Mouse (Mus musculus) kidney, postnatal 0 days (tissue): ENCODE data around the gene Tada3. TPM values are rescaled to one million over a fixed set of nuclear protein-coding genes. Genes with fewer than 3 reads are reported as not detected.

Source experiments
- ATAC-seq: fragments of 200-750 bp; cut with Nextera tagmentation; replicated peaks from 2 replicates; pipeline ENCODE4 v1.8.0; 2017; ENCODE audit warnings: low read depth, moderate number of reproducible peaks, moderate TSS enrichment, moderate library complexity; ENCODE audit not compliant: low FRiP score
- DNase-seq: peaks from one replicate; pipeline ENCODE4 v3.0.0-alpha.2; 2016; ENCODE audit warnings: low spot score
- H3K27ac ChIP-seq: fragments of 300-500 bp; sonication (generic); 2 replicates; pipeline ENCODE4 v1.5.1; 2014; ENCODE audit warnings: mild to moderate bottlenecking
- H3K27me3 ChIP-seq: fragments of 300-500 bp; sonication (generic); 2 replicates; pipeline ENCODE4 v1.6.1; 2014; ENCODE audit warnings: low read length, mixed read lengths; ENCODE audit not compliant: insufficient read depth
- H3K36me3 ChIP-seq: fragments of 300-500 bp; sonication (generic); 2 replicates; pipeline ENCODE4 v1.6.1; 2014; ENCODE audit warnings: low read length, mixed read lengths; ENCODE audit not compliant: insufficient read depth
- H3K4me1 ChIP-seq: fragments of 300-500 bp; sonication (generic); replicated peaks from 2 replicates; pipeline ENCODE4 v1.6.1; 2014; ENCODE audit warnings: antibody characterized with exemption, low read length, mixed read lengths; ENCODE audit not compliant: insufficient read depth
- H3K4me2 ChIP-seq: fragments of 300-500 bp; sonication (generic); 2 replicates; pipeline ENCODE4 v1.6.1; 2014; ENCODE audit warnings: mild to moderate bottlenecking, low read length, moderate library complexity, mixed read lengths
- H3K4me3 ChIP-seq: fragments of 300-500 bp; sonication (generic); replicated peaks from 2 replicates; pipeline ENCODE4 v1.5.1; 2014; ENCODE audit warnings: low read depth, low read length
- H3K9ac ChIP-seq: fragments of 300-500 bp; sonication (generic); 2 replicates; pipeline ENCODE4 v1.6.1; 2014; ENCODE audit warnings: low read depth, low read length
- H3K9me3 ChIP-seq: fragments of 300-500 bp; sonication (generic); replicated peaks from 2 replicates; pipeline ENCODE4 v1.6.1; 2016; ENCODE audit warnings: low read length, inconsistent platforms, mixed read lengths
- CTCF ChIP-seq: IDR thresholded peaks from 2 replicates; pipeline ENCODE4 v1.5.1; 2016; ENCODE audit warnings: antibody characterized with exemption, low read depth, mild to moderate bottlenecking, moderate library complexity
- WGBS: fragments of 180-500 bp; shearing (Covaris S2); extraction: QIAGEN DNeasy Blood & Tissue Kit; methylation state at CpG from one replicate; pipeline ENCODE4 v1.1.7; 2014; 5-methylcytosine and 5-hydroxymethylcytosine counted together
- polyA plus RNA-seq: library from polyadenylated mRNA; unstranded; fragments of >200 nt; fragmentation: Nextera tagmentation; extraction: Ambion mirVana; gene quantifications from 2 replicates; pipeline ENCODE4 v1.2.1, GENCODE M21; 2015

Gene Tada3
- polyA plus RNA-seq, 1 experiment from 2014 or later, result 37.9 TPM

DNA sequence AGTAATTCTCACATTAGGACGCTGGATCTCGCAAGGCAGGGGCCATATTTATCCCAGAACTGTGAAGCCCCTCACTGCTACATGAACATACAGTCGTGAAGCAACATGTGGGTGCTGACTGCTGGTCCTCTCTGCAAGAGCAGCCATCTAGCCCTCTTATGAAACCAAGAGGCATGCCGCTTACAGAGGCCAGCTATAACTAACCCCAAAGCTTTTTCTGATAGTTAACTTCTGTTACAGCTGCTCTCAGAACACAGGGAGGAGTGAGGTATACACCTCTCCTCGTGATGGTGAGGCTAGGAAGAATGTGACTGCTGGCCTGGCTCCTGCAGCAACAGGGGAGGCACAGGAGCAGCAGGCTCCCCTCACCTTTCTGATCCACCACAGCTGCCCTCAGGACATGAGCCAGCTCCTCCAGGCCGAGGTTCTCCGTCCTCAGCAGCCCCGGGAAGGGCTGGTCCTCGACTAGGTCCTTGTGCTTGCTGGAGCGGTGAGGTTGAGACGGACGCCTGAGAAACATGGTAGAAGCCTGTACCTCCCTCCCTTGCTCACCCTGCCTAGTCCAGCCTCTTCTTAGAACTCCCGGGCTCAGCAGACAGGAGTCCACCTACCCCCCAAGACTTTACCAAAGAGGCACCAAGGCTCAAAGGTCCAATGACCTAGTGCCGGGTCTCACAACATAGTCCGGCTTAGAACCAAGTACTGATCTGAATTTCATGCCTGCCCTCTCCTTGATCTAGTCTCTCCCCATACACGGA lies 40.9 kb upstream of the Tada3 start:
- 8% methylated on average over 16 of the region's 16 CpGs for WGBS
- peak; percentile 80 for ATAC-seq
- Histone ChIP-seq H3K4me2 (peak overlapping the region; percentile 75), H3K27me3 (no peaks in the 10 kb centered on the region), H3K36me3 (peaks cover 11% of the 10 kb centered on the region; the same call in 1 of the 2 replicates), H3K9me3 (no peaks in the 10 kb centered on the region), H3K27ac (peak overlapping the region; percentile 72), H3K4me3 (peak overlapping the region; percentile 56), H3K9ac (peak overlapping the region; percentile 55), H3K4me1 (peaks cover 7% of the 10 kb centered on the region)
- no peak for TF ChIP-seq CTCF
- DNase-seq, result peak; percentile 53

DNA sequence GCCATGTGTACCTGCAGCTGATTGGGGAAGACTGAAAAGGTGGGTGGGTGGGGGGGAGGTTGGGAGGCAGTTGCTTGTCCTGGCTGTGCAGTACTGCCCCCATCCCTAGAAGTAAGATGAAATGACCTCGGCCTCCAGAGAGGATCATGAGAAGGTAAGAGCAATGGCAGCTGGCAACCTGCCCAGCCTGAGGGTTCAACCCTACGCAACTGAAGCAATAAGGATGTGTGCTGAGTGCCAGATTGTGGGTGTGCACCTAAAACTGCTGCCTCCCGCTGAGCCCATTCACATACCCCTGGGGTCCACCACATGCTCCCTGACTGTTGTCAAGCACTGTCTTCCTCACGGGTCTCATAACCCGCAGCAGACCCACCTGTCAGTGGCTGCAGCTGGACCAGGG lies 38.7 kb upstream of the Tada3 start:
- no peaks in the 10 kb centered on the region for H3K9me3 ChIP-seq
- H3K4me3 ChIP-seq, result no peak overlapping the region
- no peaks in the 10 kb centered on the region for H3K27me3 ChIP-seq
- no peak overlapping the region for H3K4me2 ChIP-seq
- TF ChIP-seq CTCF, result no peak
- ATAC-seq, result no peak
- peaks cover 11% of the 10 kb centered on the region; the same call in 1 of the 2 replicates for H3K36me3 ChIP-seq
- DNase-seq, result no peak
- no peak overlapping the region for H3K9ac ChIP-seq
- no peak overlapping the region for H3K27ac ChIP-seq
- H3K4me1 ChIP-seq, result peaks cover 7% of the 10 kb centered on the region
- 75% methylated on average over 5 of the region's 5 CpGs for WGBS

DNA sequence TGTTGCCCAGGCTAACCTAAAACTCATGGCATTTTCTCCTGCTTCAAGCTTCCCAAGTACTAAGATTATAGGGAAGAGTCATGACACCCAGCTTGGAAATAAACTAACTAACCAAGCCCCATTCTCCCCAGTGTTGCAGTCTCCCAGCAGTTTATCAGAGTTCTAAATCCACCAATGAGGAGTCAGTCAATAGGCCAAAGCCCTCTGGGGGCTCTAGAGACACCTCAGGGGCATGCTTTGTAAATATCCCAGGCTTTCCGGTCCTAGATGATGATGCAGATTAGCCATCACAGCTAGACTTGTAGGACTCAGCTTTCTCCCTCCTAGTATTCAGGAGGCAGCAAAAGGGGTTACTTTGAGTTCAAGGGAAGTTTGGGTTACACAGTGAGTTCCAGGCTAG lies 32.3 kb upstream of the Tada3 start:
- DNase-seq, result no peak
- Histone ChIP-seq H3K36me3 (peaks cover 2% of the 10 kb centered on the region; the same call in 1 of the 2 replicates), H3K4me3 (no peak overlapping the region), H3K27ac (no peak overlapping the region), H3K4me1 (no peaks in the 10 kb centered on the region), H3K9me3 (no peaks in the 10 kb centered on the region), H3K4me2 (no peak overlapping the region), H3K27me3 (no peaks in the 10 kb centered on the region), H3K9ac (no peak overlapping the region)
- no peak for TF ChIP-seq CTCF
- WGBS, result 75% methylated on average over 1 of the region's 1 CpGs
- no peak for ATAC-seq

DNA sequence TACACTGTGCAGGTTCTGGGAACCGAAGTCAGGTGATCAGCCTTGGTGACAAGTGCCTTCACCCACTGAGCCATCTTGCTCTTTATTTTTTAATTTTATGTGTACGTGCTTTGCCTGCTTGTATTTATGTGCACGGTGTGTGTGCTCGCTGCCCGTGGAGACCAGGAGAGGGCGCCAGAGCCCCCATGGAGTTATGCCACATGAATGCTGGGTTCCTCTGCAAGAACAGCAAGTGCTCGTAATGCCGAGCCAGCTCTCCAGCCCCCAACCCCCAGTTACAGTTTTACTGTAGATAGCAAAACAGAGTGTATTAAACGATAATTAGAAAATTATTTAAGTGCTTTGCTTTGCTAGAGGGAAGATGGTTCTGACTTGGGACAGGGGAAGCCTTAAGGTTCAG lies 29.0 kb upstream of the Tada3 start:
- TF ChIP-seq CTCF, result peak; percentile 59
- no peak for DNase-seq
- Histone ChIP-seq H3K27ac (no peak overlapping the region), H3K4me3 (no peak overlapping the region), H3K4me2 (no peak overlapping the region), H3K9me3 (no peaks in the 10 kb centered on the region), H3K9ac (no peak overlapping the region), H3K27me3 (no peaks in the 10 kb centered on the region), H3K36me3 (no peaks in the 10 kb centered on the region), H3K4me1 (no peaks in the 10 kb centered on the region)
- no peak for ATAC-seq
- WGBS, result 83% methylated on average over 9 of the region's 9 CpGs

DNA sequence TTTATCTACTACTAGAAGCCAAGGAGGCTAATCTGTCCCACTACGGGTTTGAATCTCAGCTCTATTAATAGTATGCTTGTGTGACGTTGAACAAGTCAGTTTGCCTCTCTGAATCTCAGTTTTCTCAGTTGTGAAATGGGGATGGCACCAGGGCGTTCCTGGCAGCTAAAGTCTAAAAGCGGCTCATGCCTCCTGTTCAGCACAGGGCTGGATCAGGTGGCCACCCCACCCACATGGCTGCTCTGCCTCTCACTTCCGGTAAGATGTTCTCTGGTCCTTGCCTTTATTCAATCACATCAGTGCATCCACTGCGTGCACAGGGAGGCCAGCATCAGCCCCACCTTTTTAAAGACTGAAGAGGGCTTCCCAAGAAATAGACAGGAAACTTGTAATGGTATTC lies 27.8 kb upstream of the Tada3 start:
- no peaks in the 10 kb centered on the region for H3K9me3 ChIP-seq
- 90% methylated on average over 6 of the region's 6 CpGs for WGBS
- no peaks in the 10 kb centered on the region for H3K27me3 ChIP-seq
- no peak overlapping the region for H3K4me3 ChIP-seq
- H3K4me2 ChIP-seq, result no peak overlapping the region
- no peaks in the 10 kb centered on the region for H3K36me3 ChIP-seq
- DNase-seq (no peak), ATAC-seq (no peak)
- no peak for TF ChIP-seq CTCF
- no peak overlapping the region for H3K9ac ChIP-seq
- no peak overlapping the region for H3K27ac ChIP-seq
- H3K4me1 ChIP-seq, result no peaks in the 10 kb centered on the region

DNA sequence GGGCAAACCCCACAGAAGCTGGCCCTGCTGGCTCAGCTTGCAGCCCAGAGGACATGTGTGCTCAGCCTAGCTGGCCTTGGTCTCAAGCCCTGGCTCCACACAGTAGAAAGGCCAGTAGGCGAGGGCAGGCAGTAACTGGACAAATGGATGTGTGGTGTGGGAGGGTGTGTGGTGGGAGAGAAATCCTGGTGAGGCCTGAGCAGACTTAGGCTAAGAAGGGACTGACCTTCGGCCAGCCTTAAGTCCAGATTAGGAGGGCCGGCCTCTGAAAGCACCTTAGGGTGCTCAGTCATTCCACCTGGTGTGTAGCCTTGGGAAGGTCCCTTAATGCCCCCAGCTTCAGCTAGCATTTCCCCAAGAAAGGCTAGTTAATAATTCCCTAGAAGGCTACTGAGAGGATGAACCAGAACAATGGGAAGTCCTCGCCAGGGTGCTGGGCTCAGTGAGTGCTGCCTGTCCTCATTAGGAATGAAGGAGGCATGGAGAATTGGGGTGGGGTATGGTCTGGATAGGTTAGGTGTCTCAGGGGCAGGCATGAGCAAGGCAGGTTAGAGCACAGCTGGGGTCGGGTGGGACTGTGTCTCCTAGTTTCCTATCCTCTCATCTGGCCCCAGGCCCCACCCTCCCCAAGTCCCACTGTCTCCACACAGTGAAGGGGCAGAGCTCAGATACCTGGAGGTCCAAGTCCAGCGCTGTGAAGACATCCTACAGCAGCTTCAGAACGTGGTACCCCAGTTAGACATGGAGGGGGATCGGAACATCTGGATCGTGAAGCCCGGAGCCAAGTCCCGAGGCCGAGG lies 27.2 kb upstream of the Tada3 start:
- Histone ChIP-seq H3K4me2 (no peak overlapping the region), H3K27ac (no peak overlapping the region), H3K4me1 (no peaks in the 10 kb centered on the region), H3K27me3 (no peaks in the 10 kb centered on the region), H3K36me3 (no peaks in the 10 kb centered on the region), H3K9me3 (no peaks in the 10 kb centered on the region), H3K9ac (no peak overlapping the region), H3K4me3 (no peak overlapping the region)
- ATAC-seq, result peak; percentile 79
- WGBS, result 74% methylated on average over 12 of the region's 12 CpGs
- TF ChIP-seq CTCF, result no peak
- DNase-seq, result no peak
